Mouse (Mus musculus): ENCODE results near the gene Myog. TPM values are rescaled to one million over a fixed set of nuclear protein-coding genes. Genes with fewer than 3 reads are reported as not detected.

Myog gene
- total RNA-seq, 2 experiments from 2014 or later, result not detected

DNA sequence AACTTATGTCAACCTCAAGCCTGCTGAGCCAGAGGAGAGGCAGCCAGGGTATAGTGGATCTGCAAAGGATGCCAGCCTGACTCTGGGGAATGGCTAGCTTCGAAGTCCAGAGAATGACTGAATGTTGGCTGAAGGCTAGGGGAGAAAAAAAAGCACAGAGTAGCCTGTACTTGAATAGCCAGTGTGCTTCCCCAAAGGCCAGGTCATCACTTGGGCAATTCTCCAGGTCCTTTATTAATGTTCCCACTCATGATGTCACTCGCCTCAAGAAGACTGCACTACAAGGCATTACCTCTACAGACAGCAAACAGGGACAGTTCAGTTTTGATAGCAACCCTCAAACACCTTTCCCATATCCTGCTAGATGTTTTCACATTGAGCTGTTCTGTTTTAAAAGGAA, 20.5 kb downstream of the Myog start:
- Histone ChIP-seq H3K27ac (no peak overlapping the region), H3K4me3 (no peak overlapping the region)
- TF ChIP-seq CTCF (IDR thresholded peaks at IDR 0.05), result no peak
- intact Hi-C loops (cut with DNase I), result no loop called here
- no peak for DNase-seq (ENCODE audit: extremely low spot score in 1 of 2, low spot score in 2 of 2)

DNA sequence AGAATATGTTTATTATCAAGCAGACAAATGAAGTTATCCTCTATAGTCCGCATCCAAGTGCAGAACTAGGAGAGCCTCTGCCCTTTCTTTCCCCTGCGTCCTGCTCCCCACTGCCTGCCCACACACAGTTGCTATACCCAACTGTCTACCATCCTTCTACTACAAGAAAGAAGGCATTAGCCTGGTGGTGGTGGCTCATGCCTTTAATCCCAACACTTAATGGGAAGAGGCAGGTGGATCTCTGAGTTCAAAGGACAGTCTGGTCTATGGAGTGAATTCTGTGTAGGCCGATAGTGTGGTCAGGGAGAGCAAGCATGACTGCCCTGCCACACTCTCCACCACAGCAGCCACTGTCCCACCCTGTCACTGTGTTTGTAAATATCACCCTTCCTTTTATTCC, 20.9 kb downstream of the Myog start:
- intact Hi-C loops (cut with DNase I), result no loop called here
- TF ChIP-seq CTCF (IDR thresholded peaks at IDR 0.05), result no peak
- Histone ChIP-seq H3K27ac (no peak overlapping the region), H3K4me3 (no peak overlapping the region)
- DNase-seq (ENCODE audit: extremely low spot score in 1 of 2, low spot score in 2 of 2), result no peak

DNA sequence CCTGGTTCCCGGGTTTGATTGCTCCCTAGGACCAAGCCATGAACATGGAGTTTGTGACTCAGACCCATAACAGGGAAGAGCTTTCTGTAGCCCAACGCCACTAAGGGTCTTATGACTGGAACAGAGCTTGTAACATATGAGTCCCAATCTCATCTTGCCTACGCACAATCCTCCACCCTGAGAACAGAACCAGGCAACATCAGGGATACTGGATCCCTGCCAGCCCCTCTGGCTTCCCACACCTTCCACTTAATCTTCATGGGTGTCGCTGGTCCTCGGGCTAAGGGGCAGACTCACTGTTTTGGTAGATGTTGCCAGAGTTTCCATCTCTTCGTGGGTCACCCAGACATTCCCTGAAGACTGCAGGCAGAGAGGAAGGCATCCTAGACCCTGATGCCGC, 22.0 kb downstream of the Myog start:
- Histone ChIP-seq H3K4me3 (no peak overlapping the region), H3K27ac (no peak overlapping the region)
- DNase-seq (ENCODE audit: extremely low spot score in 1 of 2, low spot score in 2 of 2), result no peak
- no peak for TF ChIP-seq CTCF (IDR thresholded peaks at IDR 0.05)
- intact Hi-C loops (cut with DNase I), result no loop called here

DNA sequence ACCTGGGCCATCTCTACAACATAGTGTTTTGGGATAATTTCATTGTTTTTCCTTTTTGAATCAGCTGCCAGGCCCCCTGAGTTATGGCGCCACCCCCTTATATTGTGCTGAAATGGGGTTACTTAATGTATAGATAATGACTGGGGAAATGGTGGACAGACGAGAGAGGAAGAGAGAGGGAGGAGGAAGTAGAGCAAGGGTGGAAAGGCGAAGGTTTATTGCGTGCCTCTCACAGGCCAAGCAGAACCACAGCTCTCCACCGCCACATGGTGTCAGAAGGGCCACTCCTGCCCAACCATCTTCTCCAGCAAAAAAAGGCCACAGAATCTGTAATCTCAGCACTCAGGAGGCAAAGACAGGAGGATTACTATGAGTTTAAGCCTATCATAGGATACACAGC, 25.4 kb downstream of the Myog start:
- intact Hi-C loops (cut with DNase I), result no loop called here
- DNase-seq (ENCODE audit: extremely low spot score in 1 of 2, low spot score in 2 of 2), result no peak
- H3K27ac ChIP-seq, result no peak overlapping the region
- no peak overlapping the region for H3K4me3 ChIP-seq
- TF ChIP-seq CTCF (IDR thresholded peaks at IDR 0.05), result no peak

DNA sequence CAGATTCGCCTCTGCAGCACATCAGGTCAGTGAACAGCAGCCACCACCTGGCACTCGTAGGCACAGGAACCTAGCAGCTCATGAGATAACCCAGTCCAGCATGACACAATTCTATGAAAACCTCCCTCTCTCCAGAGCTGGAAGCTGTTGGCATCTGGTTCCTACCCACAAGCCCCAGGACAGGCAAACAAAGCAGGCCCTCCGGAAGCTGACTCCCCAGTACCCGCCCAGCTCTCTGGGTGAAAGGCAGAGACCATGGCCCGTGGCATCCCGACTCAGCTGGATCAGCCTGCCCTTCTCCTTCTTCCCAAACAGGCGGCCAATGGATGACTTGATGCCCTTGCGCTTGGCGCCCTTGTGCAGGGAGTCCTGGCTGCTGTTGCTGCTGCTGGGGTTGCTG, 26.6 kb downstream of the Myog start:
- intact Hi-C loops (cut with DNase I), result no loop called here
- H3K27ac ChIP-seq, result no peak overlapping the region
- no peak for DNase-seq (ENCODE audit: extremely low spot score in 1 of 2, low spot score in 2 of 2)
- H3K4me3 ChIP-seq, result no peak overlapping the region
- no peak for TF ChIP-seq CTCF (IDR thresholded peaks at IDR 0.05)

DNA sequence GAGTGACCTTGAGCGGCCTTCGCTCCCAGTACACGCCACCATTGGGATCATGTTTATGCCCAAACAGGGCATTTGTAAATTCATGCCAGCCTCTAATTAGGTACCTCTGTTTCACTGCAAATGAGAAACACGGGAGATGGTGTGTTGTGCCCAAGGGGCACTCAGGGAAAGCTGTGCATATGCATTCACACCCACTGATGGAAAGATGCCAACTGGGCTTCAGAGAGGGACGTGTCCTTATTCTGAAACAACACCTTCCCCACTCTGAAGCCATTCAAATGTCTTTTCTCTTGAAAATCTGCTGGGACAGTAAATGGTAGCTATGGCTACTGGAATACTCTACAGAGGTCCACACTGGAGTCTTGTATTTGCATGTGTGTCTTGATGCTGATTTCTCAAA, 28.5 kb downstream of the Myog start:
- no peak for TF ChIP-seq CTCF (IDR thresholded peaks at IDR 0.05)
- H3K4me3 ChIP-seq, result no peak overlapping the region
- no peak for DNase-seq (ENCODE audit: extremely low spot score in 1 of 2, low spot score in 2 of 2)
- intact Hi-C loops (cut with DNase I), result no loop called here
- no peak overlapping the region for H3K27ac ChIP-seq

DNA sequence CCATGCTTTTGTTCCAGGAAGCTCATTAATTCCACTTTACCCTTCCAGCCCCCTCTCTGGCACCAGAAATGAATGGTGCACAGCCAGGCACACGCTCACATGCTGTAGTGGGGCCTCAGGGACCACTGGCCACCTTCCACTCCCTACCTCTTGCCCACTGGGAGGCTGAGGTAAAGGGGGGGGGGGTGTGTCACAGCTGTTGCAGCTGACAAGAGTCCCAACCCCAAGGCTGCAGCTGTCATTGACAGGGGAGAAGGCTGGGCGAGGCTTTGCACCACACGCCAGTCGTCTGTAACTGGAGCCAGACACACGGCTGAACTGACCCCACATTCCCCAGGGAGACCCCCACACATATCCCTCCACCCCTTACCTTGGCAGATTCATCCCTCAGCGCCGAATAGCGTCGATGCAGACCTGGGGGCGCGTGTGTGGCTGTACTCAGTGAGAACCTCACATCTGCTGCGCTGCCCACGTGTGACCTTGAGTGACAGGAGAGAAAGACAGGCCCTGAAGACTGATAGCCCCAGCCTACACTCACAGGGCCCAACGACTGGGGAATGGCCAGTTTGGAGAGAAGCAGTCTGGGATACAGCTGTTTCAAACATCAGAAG, 31.0 kb downstream of the Myog start:
- Histone ChIP-seq H3K27ac (no peak overlapping the region), H3K4me3 (no peak overlapping the region)
- TF ChIP-seq CTCF (IDR thresholded peaks at IDR 0.05), result no peak
- intact Hi-C loops (cut with DNase I), result loop anchor here (5.0 kb wide), 1 partner anchor 68 kb away; no protein-coding TSS in a partner anchor
- DNase-seq (ENCODE audit: extremely low spot score in 1 of 2, low spot score in 2 of 2), result no peak

DNA sequence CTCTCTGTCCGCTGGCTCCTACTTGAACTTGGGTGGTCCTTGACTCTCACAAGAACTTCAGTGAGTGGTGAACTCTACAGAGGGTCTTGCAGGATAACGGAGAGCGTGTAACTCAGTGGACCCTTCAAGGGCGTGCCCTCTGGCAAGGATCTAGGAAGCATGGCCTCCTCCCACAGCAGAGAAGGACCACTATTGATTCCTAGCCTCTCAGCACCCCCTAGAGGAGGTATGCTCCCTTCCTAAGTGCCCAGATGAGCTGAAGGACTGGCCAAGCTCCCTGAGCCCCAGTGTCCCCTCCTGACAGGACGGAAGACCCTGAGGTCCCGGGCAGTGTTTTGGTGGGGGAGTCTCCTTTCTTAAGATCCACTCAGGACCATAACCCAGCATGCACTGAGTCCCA, 32.8 kb downstream of the Myog start:
- Histone ChIP-seq H3K27ac (no peak overlapping the region), H3K4me3 (no peak overlapping the region)
- intact Hi-C loops (cut with DNase I), result loop anchor here (2.0 to 5.0 kb wide), 2 partner anchors 70 to 170 kb away; no protein-coding TSS in a partner anchor
- DNase-seq (ENCODE audit: extremely low spot score in 1 of 2, low spot score in 2 of 2), result no peak
- TF ChIP-seq CTCF (IDR thresholded peaks at IDR 0.05), result peak; percentile 61

DNA sequence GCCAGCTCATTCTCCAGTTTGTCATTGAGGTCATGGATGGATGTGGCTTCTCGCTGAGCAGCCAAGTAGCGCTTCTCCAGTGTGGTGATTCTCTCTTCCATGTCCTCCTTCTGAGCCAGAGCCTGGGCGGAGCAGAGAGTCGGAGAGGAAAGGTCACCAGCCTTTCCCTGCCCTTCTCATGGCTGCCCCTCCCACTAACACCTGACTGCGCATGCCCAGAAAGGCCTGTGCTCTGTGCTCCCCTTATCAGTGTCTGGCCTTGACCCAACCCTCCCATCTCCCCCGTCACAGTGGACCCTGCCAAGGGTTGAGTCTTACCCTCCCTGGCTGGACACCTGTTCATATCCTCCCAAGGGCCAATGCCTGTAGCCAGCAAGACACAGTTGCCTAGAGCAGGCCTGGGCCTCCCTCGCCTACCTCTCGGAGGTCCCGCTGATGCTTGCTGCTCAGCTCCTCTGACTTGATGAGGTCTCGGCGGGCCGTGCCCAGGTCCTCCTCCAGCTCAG, 37.1 kb downstream of the Myog start:
- no peak overlapping the region for H3K4me3 ChIP-seq
- intact Hi-C loops (cut with DNase I), result no loop called here
- H3K27ac ChIP-seq, result no peak overlapping the region
- TF ChIP-seq CTCF (IDR thresholded peaks at IDR 0.05), result no peak
- DNase-seq (ENCODE audit: extremely low spot score in 1 of 2, low spot score in 2 of 2), result no peak

DNA sequence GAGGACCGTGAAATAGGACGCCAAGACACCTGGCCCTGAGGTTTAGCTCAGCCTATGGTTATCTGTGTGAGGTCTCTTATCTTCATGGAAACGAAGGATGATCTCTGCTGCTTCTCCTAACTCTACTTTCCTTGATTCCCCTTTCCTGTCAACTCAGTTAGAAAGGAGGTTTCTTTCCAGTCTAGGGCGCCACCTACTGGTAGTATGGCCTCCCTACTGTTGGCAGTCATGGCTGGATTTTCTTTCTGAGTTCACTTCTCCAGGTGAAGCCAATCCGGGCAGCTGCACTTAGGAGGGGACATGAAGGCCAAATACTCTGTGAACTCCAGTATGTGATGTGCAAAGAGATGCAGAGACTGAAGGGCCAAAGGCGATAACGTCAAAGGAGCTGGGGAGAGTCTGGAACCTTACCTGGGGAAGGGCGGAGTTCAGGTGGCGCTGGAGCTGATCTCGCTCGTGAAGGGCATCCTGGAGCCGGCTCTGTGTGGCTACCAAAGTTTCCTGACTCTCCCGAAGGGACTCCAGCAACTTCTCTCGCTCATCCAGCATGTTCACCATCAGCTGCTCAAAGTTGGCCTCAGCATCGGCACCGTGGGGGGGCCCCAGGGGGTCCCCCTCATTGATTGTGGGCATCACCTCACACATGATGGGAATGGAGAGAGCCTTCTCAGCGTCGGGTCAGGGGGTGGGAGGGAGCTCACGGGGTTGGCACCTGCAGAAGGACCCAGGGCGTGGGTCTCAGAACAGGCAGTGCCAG, 42.3 kb downstream of the Myog start:
- DNase-seq (ENCODE audit: extremely low spot score in 1 of 2, low spot score in 2 of 2), result peak; percentile 74 to 85
- H3K27ac ChIP-seq, result peak overlapping the region; percentile 55; the same call in 1 of the 2 replicates
- TF ChIP-seq CTCF (IDR thresholded peaks at IDR 0.05), result peak; percentile 95
- intact Hi-C loops (cut with DNase I), result loop anchor here (1.0 to 10.0 kb wide), 6 partner anchors 87 to 417 kb away; no protein-coding TSS in a partner anchor
- peak overlapping the region; percentile 3; the same call in 1 of the 2 replicates for H3K4me3 ChIP-seq

DNA sequence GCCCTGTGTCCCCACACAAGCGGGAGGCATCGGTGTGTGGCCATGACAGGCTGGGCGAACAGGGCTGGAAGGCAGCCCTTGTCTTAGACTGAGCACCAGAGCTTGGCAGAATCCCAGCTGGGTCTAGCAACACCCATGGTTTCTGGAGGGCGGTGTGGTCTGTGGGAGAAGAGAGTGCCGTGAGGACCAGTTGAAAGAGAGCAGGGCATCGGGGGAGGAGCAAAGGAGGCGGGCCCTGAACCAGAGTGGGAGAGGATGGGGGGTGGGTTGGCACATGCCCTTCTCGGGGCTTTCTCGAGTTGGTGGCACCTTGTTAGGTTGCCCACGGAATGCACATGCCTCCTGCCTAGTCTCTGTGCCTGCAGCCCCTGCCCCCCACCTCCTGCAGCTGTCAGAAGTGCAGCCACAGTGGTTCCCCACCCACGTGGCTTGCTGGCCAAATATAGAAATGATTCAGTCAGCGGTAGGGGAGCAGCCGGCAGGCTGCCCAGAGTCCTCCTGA, 43.0 kb downstream of the Myog start, which contains the start of gene Ppfia4:
TSS of gene Ppfia4 (minus strand) at position 159 of the 502 bp plus-strand sequence.
- intact Hi-C loops (cut with DNase I), result loop anchor here (1.0 to 10.0 kb wide), 6 partner anchors 88 to 418 kb away; no protein-coding TSS in a partner anchor
- Histone ChIP-seq H3K27ac (peak within 1 kb of the TSS; percentile 55; the same call in 1 of the 2 replicates), H3K4me3 (peak within 1 kb of the TSS; percentile 3; the same call in 1 of the 2 replicates)
- TF ChIP-seq CTCF (IDR thresholded peaks at IDR 0.05), result no peak
- peak; percentile 65 to 74 for DNase-seq (ENCODE audit: extremely low spot score in 1 of 2, low spot score in 2 of 2)
